Mouse (Mus musculus) splenic B cell, adult 2 months (primary cell): ENCODE data around the gene Lrp4.

ENCODE experiments used
- DNase-seq: peaks from one replicate; pipeline ENCODE4 v3.0.0-alpha.2; 2011; ENCODE audit warnings: low read depth, low spot score
- H3K27me3 ChIP-seq: 2 replicates; pipeline ENCODE4 v1.6.1; 2012; ENCODE audit warnings: mild to moderate bottlenecking, low read length, moderate library complexity, mixed read lengths; ENCODE audit not compliant: control insufficient read depth, poor library complexity, insufficient read depth, severe bottlenecking
- H3K36me3 ChIP-seq: 2 replicates; pipeline ENCODE4 v1.6.1; 2012; ENCODE audit warnings: mild to moderate bottlenecking, low read length, moderate library complexity, mixed read lengths; ENCODE audit not compliant: control insufficient read depth, poor library complexity, insufficient read depth, severe bottlenecking

Lrp4 gene

DNA sequence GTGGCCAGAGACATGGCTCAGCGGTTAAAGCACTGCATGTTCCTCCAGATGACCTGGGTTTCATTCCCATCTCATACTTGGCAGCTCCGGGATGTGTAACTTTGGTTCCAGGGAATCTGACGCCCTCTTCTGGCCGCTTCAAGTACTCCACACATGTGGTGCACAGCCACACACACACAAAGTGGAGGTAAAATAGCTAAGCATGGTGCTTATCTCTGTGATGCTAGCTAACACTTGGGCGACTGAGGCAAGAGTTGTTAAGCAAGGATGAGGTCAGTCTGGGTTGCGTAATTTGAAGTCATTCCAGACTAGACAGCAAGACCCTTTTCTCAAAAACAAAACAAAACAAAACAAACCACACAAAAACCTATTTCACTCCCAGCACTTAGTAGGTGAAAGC, 2.8 kb downstream of the Lrp4 start:
- DNase-seq: no peak
- Histone ChIP-seq H3K27me3 (peaks cover 3% of the 10 kb centered on the region), H3K36me3 (no peaks in the 10 kb centered on the region)

DNA sequence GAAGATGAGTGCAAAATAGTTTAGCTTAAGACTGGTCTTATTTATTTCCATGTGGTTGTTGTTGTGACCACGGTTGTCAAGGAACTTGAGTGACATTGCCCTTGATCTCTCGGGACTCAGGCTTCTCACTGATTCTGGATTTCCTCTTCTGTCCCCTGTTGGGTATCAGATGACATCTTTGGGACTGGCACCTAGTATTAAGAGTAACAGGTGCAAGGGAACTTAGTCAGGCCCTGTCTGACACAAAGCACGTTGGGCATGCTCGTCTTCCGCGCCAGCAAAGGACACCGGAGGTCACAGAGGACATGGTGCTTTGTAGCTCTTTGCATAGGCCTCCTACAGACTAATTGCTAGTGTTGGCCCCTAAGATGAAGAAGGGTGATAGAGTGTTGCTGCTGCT, 3.5 kb downstream of the Lrp4 start:
- Histone ChIP-seq H3K36me3 (no peaks in the 10 kb centered on the region), H3K27me3 (peaks cover 3% of the 10 kb centered on the region)
- DNase-seq: no peak

DNA sequence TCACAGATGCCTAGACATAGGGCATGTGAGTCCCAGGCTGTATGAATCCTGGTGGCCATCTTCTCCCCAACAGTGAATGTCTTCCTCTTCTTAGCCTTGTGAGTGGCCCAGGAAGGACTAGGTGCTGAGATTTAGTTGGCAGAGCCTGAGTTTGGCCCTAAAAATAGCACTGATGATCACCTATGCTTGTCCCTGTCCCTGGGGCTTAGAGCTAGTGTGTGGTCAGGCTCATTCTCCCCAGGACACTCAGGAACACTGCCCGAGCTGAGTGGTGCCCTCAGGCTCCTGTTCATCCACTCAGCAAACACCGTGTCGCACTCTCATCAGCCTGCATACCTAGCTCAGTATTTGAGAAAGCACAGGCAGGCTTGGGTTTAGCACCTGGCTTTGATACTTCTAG, 4.0 kb downstream of the Lrp4 start:
- DNase-seq: no peak
- no peaks in the 10 kb centered on the region for H3K36me3 ChIP-seq
- peaks cover 3% of the 10 kb centered on the region for H3K27me3 ChIP-seq

DNA sequence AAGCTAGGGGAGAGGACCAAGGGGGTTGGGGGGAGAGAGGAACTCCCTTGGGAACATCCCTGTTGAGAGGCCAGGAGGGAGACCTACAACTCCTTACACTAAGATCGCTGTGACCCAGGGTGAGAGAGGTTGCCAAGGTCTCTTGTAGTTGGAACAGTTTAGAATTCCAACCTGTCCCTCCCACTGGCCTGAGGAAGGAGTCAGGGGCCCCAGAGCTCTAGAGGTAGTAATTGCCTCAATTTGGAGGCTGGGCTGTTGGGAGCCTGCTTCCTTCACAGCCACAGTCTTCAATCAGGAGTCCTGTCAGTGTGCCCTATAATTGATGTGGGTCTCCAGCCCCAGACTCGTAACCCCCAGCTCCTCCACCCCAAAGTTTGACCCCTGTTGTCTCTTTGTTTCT, 4.9 kb downstream of the Lrp4 start:
- Histone ChIP-seq H3K27me3 (peaks cover 3% of the 10 kb centered on the region; the same call in 1 of the 2 replicates), H3K36me3 (no peaks in the 10 kb centered on the region)
- DNase-seq: no peak

DNA sequence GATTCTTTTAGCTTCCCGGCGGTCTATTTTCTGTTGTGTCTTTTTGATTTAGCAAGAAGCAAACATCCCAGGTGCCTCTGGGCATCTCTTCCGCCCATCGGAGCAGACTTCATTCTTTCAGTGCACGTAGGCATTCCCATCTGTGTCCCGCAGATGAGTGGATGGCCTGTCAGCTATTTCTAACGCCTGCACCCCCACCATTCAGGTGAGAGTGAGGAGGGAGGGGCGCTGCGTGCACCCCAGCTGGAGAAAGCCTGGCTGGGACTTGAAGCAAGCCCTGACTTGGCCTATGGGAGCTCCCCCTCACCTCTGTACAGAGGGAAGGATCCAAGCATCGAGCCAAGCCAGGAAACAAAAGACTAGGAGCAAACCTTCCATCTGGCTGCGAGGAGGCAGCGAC, 5.4 kb downstream of the Lrp4 start:
- Histone ChIP-seq H3K27me3 (peaks cover 3% of the 10 kb centered on the region; the same call in 1 of the 2 replicates), H3K36me3 (no peaks in the 10 kb centered on the region)
- no peak for DNase-seq

DNA sequence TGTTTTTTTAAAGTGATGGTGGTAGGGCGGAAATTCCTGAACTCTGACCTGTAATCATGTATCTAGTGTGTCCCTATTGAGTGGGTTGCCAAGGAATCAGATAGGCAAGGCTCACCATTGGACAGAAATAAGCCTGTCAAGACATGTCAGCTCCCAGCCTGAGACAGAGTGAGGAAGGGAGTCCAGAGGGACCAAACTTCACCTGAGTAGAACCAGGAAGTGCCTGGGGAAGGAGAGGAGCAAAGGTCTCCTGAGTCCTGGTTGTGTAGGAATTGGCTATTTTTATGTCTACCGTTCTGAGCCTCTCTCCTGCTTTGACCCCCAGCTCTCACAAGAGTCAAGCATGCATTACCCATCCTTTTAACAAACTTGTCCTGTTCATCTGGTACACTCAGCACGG, 8.6 kb downstream of the Lrp4 start:
- H3K27me3 ChIP-seq: no peaks in the 10 kb centered on the region
- no peaks in the 10 kb centered on the region for H3K36me3 ChIP-seq

DNA sequence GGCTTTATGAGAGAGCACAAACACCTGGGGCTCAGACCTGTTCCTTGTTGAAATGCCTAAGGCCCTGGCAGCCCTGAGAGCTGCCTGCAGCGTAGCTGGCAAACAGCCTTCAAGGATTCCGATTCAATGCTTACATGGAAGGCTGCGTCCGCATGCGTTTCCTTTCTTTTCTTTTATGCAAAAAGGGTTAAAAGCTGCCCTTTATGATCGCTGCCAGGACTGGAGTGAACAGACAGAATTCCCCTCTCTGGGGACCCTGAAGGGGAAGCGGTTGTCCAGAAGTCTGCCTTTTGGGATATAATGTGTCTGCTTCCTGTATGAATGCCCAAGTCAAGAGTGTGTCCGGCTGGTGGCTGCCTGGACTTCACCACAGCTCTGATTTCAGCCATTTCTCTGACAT, 10.3 kb downstream of the Lrp4 start:
- no peaks in the 10 kb centered on the region for H3K27me3 ChIP-seq
- DNase-seq: no peak

More for the DNA sequence above, 8.6 kb downstream of the Lrp4 start:
- DNase-seq: no peak

DNA sequence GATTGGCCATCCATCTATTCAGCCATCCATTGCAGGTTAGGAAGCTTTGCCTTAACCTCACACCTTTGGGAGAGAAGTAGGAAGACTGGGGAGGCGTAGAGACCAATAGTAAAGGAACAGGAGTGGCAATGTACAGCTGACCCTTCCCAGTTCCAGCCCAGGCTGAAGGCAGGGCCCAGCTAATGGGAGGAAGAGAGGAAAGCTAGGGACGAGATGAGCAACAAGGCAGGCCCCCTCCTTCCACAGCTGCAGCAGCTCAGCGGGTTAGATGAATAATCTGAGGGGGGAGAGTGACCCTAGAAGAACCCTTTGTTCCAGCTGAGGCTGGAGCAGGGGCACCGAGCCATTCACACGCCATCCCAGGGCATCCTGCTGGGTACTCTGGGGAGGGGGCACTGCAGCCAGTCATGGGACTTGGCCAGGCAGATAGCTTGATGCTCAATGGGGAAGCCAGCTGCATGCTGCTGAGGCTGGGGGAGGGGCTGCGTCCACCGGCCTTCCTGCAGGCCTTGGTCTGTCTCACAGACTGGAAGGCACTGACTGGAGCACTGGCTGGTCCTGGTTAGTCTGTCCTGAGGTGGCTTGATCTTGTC, 12.8 kb downstream of the Lrp4 start:
- no peak for DNase-seq
- H3K27me3 ChIP-seq: no peaks in the 10 kb centered on the region
- no peaks in the 10 kb centered on the region for H3K36me3 ChIP-seq

More for the DNA sequence above, 10.3 kb downstream of the Lrp4 start:
- no peaks in the 10 kb centered on the region for H3K36me3 ChIP-seq

DNA sequence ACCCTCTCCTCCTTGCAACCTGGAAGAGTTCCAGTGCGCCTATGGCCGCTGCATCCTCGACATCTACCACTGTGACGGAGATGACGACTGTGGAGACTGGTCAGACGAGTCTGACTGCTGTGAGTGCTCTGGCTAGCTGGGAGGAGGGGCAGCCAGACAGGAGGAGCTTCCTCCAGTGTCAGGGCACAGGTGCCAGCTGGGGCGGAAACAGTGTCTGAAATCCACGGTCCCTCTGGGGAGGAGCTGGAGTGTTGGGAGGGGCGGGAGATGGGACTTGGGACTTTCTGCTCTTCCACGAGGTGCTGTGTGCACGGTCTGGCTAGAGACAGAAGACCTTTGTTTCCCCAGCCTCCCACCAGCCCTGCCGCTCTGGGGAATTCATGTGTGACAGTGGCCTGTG, 17.0 kb downstream of the Lrp4 start:
- H3K27me3 ChIP-seq: no peaks in the 10 kb centered on the region
- DNase-seq: no peak
- no peaks in the 10 kb centered on the region for H3K36me3 ChIP-seq

DNA sequence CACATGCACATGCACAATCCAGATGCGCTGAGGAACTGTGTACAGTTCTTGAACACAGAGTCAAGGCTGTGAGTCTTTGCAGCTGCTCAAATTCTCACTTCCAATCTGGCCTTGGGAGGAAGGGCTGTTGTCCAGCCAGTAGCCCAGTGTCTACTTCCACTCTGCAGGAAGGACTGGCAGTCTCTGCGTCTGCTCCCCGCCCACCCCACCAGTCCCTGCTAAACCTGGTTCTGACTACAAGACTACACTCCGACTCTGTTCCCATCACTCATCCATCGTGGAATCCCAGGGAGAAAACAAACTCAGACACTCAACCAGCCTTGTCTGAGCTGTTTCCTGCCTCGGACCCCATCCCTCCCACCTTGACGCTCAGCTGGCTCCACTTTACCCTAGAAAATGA, 18.5 kb downstream of the Lrp4 start:
- no peaks in the 10 kb centered on the region for H3K36me3 ChIP-seq
- no peak for DNase-seq
- no peaks in the 10 kb centered on the region for H3K27me3 ChIP-seq

DNA sequence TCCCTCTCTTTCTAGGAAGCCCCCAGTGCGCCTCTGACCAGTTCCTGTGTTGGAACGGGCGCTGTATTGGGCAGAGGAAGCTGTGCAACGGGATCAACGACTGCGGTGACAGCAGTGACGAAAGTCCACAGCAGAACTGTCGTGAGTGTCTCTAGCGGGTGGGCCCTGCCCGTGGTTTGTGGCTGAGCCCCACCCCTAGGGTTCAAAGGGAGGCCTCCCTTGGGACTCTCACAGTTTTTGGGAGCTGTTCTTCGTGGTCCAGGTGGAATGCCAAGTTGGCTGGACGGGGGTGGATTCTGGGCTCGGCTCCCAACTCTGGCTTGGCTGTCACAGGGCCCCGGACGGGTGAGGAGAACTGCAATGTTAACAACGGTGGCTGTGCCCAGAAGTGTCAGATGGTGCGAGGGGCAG, 18.9 kb downstream of the Lrp4 start:
- no peak for DNase-seq

DNA sequence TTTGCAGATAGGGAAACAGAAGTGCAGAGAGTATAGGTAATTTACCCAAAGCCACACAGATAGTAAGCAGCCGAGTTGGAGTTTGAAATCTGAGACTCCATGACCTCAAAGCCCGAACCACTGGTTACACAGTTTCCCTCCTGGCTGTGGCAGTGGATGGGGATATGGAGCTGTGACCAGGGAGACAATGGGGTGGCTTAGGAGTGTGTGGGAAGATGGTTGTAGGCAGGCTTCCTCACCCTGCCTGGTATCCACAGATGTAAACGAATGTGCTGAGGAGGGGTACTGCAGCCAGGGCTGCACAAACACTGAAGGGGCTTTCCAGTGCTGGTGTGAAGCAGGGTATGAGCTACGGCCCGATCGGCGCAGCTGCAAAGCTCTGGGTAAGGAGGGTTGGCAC, 19.5 kb downstream of the Lrp4 start:
- DNase-seq: no peak
- Histone ChIP-seq H3K27me3 (no peaks in the 10 kb centered on the region), H3K36me3 (no peaks in the 10 kb centered on the region)

More for the DNA sequence above, 18.9 kb downstream of the Lrp4 start:
- Histone ChIP-seq H3K27me3 (no peaks in the 10 kb centered on the region), H3K36me3 (no peaks in the 10 kb centered on the region)

DNA sequence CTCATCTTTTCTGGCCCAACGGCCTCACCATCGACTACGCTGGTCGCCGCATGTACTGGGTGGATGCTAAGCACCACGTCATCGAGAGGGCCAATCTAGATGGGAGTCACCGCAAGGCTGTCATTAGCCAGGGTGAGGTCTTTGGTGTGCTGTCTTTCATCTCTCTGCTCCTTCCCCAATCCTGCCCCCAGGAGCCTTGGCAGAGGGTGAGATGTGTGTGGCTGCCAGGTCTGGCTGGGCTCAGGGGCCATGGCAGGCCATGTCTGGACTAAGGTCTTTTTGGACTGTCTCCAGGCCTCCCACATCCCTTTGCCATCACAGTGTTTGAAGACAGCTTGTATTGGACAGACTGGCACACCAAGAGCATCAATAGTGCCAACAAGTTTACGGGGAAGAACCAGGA, 23.1 kb downstream of the Lrp4 start:
- no peak for DNase-seq
- Histone ChIP-seq H3K36me3 (no peaks in the 10 kb centered on the region), H3K27me3 (no peaks in the 10 kb centered on the region)

DNA sequence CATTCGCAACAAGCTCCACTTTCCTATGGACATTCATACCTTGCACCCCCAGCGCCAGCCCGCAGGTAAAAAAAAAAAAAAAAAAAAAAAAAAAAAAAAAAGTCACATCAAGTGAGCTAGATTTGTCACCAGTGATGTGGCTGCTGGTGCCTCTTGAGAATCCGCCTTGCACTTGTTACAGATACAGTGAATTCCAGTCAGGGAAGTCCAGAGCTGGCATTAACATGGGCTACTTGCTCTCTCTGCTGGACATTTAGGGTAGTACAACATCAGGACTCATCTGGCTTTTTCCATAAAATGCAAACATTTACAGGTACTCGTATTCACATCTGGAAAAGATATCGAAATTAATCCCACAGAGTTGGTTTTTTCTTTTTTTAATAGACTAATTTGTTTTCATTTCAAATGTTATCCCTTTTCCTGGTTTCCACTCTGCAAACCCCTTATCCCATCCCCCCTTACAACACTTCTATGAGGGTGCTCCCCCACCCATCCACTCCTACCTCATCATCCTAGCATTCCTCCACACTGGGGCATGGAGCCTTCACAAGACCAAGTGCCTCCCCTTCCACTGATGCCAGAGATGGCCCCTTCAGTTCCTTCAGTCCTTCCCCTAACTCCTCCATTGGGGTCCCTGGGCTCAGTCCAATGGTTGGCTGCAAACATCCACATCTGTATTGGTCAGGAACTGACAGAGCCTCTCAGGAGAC, 23.6 kb downstream of the Lrp4 start:
- peak; percentile 56 for DNase-seq

DNA sequence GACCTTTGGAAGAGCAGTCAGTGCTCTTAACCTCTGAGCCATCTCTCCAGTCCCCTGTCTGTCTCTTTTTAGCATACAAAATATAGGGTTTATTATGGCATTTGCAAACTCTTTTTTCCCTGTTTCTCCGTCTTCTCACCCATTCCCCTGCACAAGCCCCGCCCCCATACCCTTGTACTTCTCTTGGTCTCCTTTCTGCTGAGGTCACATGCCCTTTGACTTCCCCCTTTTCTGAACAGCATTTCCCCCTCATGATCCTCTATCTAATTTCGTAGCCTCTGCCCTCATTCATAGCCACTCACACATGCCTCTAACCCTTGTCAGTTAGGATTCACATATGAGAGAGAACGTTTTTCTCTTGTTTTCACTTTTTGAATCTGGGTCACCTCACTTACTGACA, 27.4 kb downstream of the Lrp4 start:
- Histone ChIP-seq H3K36me3 (no peaks in the 10 kb centered on the region), H3K27me3 (no peaks in the 10 kb centered on the region)
- peak; percentile 9 for DNase-seq

More for the DNA sequence above, 23.6 kb downstream of the Lrp4 start:
- Histone ChIP-seq H3K36me3 (no peaks in the 10 kb centered on the region), H3K27me3 (no peaks in the 10 kb centered on the region)

DNA sequence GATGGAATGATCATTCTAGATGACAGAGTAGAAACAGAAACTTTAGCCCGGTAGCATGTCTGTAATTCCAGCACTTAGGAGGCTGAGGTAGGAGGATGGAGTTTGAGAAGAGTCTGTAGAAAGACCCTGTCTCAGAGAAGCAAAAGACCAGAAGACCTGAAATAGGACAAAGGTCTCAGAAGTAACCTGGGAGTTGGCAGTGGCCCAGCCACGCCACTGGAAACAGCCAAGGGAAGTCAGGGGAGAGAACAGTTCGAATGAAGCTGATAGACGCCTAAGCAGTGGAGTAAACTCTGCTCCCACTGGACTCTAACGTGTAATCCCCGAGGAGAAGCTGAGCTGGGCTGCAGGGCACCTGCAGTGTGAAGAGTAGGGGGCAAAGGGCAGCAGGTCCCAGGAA, 27.9 kb downstream of the Lrp4 start:
- Histone ChIP-seq H3K27me3 (no peaks in the 10 kb centered on the region), H3K36me3 (no peaks in the 10 kb centered on the region)
- no peak for DNase-seq
